Mouse (Mus musculus): Measurements from ENCODE around the gene Ttc23. TPM values are rescaled to one million over a fixed set of nuclear protein-coding genes. Genes with fewer than 3 reads are reported as not detected.
A peak's percentile ranks its signal among the peaks of the same experiment; 100 is the strongest.

The Ttc23 gene
- total RNA-seq, 4 experiments from 2014 or later = 17.8 to 24.1 (median 22.1) TPM

DNA sequence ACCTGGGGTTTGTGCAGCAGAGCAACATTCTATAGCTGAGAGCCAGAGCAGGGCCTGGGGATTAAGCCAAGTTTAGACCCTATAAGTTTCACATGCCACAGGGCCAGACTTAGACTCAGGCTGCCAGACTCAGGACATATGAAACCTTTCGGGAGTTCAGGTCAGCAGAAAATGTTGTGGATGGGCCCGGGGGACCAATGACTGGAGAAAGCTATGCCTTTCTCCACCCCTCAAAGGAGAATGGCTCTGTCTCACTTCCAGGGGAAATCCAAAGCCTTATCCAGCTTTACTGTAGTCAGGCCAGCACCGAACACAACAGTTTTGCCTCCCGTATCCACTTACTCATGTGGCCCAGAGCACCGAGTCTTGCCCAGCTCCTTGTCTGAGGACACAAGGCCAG lies 93.6 kb downstream of the Ttc23 start:
- peak; percentile 71 to 74 for DNase-seq (ENCODE audit: low spot score in 2 of 2)

DNA sequence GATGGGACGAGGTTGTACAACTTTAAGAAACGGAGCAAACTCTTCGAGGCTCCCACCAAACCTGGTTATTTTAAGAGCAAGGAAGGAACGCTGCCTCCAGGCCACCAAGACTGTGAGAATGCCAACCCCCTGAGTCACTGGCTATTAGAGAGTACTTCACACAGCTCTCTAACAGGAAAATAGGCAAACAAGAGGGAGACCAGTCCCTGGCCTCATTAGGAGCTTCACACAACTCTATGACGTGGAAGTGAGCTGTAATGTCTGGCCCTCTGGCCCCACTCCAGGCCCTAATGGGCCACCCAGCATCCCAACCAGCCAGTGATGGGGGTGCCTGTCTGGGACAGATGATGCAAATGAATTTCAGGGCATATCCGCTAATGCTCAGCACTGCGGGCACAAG lies 94.5 kb downstream of the Ttc23 start:
- peak; percentile 70 to 71 for DNase-seq (ENCODE audit: low spot score in 2 of 2)

DNA sequence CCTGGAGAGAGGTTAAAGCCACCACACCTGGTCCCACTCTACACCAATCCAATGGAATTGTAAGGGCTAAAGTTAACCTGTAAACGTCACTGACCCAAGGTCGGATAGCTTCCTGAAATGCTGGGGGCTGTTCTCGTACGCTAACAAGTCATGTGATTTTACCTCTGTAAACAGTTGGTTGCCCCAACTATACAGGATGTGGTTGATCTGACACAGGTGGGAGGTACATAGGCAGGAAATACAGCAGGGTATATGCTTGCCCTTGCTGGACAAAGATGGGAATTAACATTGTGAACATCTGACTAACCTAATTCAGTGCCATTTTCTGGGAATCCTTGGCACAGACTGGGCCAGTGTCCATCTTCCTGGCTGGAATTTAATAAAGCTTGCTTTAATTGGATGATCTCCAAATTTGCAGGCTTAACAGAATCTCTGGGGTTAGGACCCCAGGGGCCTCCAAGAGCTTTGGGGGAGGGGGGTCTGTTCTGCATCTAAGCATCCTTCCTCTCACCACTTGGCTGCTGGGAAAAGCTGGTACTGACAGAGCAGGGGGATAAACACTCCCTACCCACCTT lies 100.6 kb downstream of the Ttc23 start:
- no peak for DNase-seq (ENCODE audit: low spot score in 2 of 2)

DNA sequence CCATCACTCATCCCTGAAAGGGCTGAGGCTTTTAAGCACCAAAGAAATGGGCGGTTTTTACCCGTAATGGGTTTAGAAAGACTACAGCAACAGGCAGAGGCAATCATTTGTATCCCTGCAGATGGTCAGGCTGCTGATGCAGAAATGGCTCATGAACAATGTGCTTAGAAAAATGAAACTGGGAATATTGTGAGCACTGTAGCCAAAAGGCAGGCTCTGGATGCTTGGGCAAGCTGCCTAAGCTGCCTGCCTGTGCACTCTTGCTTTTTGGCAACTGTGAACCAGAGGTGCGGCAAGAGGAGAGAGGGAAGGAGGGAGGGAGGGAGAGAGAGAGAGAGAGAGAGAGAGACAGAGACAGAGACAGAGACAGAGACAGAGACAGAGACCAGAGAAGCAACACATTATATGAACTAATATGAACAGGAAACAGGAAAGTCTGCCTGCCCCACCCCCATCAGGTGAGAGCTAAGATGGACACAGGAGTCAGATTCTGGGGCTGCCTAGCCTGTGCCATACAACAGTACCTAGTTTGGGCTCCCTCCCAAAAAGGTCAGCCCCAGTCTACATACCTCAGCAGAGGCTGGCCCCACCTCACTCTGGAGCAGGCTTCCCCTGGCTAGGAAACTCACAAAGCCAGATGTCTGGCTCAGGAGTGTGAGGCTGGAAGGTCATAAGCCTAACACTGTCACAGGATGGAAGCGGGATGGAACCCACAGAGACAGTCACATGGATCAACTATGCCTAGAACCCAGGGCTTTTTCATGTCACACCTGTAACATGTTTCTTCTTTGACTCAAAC lies 102.4 kb downstream of the Ttc23 start:
- peak in 1 of 2 experiments; percentile 38 for DNase-seq (ENCODE audit: low spot score in 2 of 2)

DNA sequence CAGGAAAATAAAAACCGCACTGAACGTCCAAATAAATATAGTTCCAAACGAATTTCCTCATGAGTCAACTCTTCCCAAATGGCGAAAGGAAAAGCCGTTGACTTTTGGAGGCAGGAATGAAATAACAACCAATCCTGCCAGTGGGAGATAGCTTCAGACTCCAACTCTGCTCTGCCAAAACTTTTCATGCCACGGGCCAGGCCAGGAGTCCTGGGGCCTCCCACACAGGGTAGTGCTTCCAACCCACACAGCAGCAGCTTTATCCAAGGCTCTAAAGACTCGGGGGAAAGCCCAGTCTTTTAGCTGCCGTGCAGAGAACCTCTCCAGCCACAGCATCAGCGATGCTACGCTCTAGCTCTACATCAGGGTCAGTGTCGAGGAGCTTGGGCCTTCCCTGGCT lies 107.4 kb downstream of the Ttc23 start:
- peak; percentile 30 to 56 for DNase-seq (ENCODE audit: low spot score in 2 of 2)

DNA sequence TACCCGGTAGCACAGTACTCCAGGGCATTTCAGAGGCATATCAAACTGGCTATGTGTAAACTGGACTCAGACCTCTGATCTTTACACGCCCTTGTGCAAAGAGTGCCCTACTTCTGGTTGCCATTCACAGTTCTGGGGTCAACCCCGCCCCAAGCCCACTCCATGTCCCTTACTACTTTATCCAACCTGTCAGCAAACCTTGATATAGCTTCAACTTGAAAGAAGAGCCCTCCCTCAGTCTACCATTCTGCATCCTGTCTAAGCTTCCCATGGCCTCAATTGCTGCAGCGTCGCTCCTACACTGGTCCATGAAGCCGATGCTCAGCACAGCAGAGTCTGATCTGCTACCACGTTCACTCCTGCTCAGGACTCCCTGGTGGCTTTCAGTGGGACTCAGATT lies 108.2 kb downstream of the Ttc23 start:
- DNase-seq (ENCODE audit: low spot score in 2 of 2) = no peak

DNA sequence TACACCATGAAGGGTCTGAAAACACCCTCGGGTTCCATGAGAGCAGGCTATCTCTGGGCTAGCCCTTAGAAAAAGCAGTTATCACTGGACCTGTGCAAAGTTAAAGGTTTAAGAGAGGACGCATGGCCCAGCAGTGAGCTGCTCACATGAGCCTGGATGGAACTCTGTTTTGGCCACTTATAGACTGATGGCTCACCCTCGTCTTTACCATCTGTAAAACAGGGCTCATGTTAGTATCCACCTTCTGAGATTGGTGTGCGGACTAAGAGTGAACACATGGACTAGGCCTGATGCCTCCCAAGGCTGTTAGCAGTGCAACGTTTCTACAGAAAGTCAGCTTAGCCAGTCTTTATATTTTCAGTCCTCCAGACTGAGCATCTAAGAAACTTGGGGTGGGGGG lies 109.4 kb downstream of the Ttc23 start:
- DNase-seq (ENCODE audit: low spot score in 2 of 2) = no peak

DNA sequence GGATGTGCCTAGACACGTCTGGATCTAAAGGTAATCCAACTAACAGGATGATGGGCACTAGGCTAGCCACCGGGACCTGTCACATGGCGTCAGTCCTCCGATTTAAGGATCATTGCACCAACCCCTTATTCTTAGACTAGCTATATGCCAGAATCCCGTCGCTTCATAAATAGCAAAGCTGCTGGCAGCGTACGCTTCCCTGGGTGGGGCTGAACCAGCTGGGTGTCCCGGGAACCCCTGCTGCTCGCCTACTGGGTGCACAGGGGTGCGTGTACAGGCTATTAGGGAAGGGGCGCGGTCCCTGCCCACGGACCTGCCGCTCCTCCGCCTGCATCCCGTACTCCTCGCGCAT lies 111.3 kb downstream of the Ttc23 start:
- DNase-seq (ENCODE audit: low spot score in 2 of 2) = peak; percentile 63 to 74

DNA sequence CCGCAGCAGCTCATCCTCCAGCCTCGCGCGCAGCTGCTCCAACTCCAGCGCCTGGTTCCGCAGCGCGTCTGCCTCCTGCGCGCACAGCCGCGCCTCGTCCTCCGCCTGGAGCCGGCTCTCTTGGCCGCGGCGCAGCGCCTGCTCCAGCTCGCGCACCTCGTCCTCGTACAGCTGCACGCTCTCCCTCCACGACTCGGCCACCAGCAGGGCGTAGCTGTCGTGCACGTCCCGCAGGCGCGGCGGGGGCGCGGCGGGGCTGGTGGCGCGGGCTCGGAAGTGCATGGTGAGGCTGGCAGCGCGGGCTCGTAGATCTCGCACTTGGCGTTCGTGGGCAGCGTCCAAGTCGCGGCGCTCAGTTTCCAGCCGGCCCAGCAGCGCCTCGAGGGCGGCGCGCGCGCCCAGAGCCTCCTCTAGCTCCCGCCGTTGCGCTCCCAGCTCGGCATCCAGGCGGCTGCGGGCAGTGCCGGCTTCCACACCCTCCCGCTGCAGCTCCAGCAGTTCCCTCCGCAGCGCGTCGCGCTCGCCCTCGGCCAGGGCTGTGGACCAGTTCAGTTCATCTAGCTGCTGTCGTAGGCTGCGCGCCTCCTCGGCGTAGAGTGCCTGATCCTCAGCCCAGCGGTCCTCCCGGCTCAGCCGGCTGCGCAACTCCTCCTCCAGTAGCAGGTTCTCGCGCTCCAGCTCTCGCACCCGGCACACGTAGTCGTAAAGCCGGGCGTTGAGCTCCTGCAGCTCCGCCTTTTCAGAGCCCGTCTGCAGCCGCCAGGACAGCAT lies 111.8 kb downstream of the Ttc23 start:
- peak; percentile 45 to 72 for DNase-seq (ENCODE audit: low spot score in 2 of 2)

DNA sequence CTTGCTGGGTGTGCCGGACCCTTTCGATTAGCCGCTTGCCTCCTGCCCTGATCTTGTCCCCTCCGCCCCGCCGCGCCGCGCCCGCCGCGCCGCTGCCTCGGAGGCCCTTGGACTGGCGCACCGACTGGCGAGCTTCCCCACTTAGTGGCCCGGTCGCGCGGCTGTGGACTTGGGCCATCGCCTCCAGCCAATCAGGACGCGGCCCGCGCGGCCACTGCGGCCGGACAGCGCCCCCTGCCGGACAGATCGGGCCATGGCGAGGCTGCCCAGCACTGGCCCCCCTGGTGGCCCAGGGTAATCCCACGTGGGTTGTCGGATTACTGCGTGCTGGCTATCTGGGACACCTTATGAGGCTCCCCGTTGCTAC lies 112.4 kb downstream of the Ttc23 start, which contains the start of gene Synm:
TSS of gene Synm (minus strand) at position 114 of the 367 bp plus-strand sequence.
- peak; percentile 88 to 92 for DNase-seq (ENCODE audit: low spot score in 2 of 2)

DNA sequence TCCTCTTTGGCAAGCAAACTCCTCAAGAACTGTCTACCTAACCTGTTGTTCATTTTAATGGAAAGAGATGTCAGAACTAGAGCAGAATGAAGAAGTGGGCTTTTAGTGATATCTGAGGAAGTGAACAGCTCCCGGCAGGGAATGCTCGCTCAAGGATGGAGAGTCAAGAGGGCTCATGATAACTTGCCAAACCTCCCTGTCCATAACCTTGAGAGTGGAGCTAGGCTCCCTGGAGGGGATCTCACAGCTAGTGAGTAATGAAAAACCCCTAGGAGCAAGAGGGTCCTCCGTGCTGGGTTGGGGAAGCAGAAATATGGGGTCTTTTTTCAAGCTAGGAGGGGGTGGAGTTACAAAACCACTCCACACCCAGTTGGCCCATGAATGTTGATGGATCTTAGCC lies 116.4 kb downstream of the Ttc23 start:
- DNase-seq (ENCODE audit: low spot score in 2 of 2) = no peak

DNA sequence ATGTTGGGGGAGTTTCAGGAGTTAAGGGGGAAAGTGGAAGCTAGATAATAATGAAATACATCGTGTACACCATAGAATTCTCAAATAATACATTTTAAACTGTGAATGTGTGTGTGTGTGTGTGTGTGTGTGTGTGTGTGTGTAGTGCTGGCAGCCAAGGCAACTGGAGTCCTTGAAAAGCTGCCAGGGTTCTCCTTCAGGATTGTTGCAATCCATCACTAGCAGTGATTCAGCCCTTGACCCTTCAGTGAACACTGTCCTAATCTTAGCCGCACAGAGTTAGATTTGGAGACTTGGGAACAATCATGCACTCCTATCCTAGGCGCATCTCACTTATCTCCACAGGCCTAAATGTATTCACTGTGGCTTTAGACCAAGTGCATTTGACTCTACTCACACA lies 120.9 kb downstream of the Ttc23 start:
- DNase-seq (ENCODE audit: low spot score in 2 of 2) = no peak

DNA sequence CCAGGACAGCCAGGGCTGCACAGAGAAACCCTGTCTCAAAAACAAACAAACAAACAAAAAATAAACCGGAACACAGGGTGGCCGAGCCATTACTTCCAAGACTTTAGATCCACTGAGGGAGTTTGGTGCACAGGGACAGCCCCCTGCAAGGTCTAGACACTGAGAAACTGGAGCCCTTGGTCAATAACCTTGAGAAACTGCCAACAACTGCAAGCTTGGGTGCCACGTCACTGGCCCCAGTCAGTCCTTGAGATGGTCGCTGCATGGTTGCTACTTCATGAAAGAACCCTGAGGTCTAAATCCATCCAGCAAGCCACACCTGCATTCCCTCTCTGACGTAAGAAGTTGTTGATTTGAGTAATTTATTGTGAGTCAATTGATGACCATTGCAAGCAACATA lies 122.3 kb downstream of the Ttc23 start:
- DNase-seq (ENCODE audit: low spot score in 2 of 2) = no peak

DNA sequence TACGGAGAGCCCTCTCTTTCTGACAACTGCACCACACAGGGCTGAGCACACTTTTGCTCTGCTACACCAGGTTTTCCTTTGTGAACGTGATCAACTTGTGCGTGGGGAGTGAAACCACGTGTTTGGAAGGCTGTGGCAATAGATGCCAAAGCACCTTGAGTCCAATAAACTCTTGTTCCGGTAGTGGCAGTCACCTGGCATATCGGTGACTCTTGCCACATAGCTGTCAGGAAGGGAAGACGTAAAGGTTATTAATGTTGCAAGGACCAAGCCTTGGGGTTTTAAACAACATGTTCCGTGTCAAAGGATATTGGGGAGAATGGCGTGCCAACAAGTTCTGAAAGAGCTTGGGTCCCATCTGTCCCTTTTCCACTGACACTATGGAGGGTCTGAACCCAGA lies 125.0 kb downstream of the Ttc23 start:
- no peak for DNase-seq (ENCODE audit: low spot score in 2 of 2)

DNA sequence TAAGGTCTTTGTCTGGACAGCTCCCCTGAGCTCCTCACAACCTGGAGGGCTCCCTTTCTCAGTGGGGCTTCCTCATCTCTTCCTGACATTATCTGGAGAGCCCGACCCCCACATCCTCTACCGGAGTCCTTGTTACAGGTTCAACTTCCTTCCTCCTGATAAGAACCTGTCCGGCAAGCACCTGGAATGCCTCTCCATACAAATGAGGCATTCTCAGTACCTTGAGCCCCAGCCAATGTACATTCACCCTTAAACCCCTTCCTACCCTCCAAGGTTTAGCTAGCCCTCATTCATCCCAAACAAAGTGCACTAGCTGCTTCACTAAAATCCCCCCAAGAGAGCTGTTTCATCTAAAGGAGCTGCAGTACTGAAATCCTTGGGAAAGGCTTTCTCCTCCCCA lies 128.4 kb downstream of the Ttc23 start:
- DNase-seq (ENCODE audit: low spot score in 2 of 2) = no peak

DNA sequence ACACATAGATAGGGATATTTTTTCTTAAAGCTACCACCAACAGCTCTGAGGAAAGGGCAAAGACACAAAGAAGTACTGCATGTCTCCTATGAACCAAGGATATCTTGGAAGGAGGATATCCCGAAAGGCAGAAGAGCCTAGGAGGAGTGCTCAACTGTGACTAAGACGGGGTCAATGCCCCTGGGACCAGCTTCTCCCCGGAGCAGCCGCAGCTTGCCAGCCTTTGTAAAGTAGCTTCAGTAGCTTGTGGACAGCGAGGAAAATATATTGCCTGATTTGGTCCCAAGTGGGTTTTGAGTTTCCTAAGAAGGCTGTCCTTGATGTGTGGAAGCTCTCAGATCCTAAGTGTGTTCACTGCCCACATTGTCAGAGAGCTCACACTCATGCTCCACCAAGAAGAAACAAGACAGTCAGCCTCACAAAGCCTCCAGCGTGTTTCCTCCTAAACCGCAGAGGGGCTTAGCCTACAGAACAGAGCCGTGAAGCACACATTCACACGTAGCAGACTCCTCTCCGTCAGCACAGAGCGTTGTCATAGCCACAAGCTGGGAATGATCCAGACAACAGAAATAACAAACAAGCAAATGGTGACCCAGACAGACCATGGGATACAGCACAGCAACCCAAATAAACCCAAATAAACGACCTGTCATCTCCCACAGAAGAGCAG lies 129.6 kb downstream of the Ttc23 start:
- DNase-seq (ENCODE audit: low spot score in 2 of 2) = no peak

DNA sequence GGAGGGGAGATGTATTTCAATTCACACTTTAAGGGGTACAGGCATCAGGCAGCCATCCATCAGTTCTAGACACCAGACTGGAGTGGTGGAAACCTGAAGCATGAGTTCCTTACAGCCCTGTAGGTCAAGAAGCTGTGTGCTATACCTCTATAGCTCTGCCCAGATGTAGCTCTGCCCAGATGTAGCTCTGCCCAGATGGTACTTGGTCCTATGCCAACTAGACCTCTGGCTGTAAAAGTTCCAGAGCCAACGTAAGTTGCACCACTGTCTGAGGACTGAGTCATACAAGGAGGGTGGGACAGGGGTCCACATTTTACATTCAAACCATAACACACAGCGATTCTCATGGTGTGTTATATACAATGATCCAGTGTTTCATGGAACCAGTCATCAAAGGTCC lies 140.7 kb downstream of the Ttc23 start:
- DNase-seq (ENCODE audit: low spot score in 2 of 2) = no peak

DNA sequence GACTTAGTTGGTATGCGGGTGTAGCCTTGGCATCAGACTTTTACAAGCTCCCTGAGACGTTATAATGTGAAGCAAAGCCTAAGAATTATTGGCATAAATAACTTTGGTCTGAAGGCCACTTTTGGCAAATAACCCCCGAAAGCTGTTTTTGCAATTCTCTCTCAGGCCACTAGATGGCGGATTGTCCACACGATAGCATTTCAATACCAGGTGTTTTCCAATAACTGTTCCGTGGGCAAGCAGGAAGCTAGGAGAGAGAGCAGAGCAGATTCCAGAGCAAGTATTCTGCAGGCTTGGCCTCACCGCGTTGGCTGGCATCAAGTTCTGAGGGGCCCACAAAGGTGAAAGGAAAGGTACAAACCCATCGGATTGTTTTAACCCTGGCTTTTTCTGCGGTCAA lies 141.5 kb downstream of the Ttc23 start:
- DNase-seq (ENCODE audit: low spot score in 2 of 2) = peak; percentile 33 to 44

DNA sequence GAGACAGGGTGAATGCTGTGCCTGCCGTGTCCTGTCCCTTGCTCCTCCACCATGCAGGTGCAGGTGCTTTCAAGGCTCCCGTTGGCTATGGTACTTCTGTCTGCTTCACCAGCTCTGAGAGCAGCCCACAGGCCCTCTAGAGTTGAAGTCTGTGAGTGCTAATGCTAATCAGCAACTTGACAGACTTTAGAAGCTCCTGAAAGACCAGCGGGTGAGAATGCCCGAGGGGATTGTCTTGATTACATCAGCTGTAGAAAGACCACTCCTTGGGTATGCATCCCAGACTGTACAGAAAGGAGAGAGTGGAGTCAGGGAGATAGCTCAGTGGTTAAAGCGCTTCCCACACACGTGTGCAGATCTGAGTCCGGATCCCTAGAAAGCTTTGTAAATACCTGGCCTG lies 144.0 kb downstream of the Ttc23 start:
- DNase-seq (ENCODE audit: low spot score in 2 of 2) = no peak

DNA sequence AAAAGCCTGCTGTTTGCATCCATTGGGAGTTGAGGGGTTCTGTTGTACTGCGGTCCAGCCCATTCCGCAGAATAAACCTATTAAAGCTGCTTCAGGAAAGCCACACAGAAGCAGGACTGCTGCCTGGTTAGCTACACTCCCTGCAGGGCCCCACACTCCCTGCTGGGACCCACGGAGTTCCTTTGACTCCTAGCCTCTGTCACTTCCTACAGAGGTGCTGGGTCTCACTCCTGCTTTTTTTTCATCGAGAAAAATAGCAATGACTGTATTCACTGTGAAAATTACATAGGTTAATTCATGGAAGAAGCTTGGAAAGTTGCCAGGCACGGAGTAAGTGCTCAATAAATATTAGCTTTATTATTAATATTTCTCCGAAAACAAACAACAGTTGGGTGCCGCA lies 146.2 kb downstream of the Ttc23 start:
- no peak for DNase-seq (ENCODE audit: low spot score in 2 of 2)

DNA sequence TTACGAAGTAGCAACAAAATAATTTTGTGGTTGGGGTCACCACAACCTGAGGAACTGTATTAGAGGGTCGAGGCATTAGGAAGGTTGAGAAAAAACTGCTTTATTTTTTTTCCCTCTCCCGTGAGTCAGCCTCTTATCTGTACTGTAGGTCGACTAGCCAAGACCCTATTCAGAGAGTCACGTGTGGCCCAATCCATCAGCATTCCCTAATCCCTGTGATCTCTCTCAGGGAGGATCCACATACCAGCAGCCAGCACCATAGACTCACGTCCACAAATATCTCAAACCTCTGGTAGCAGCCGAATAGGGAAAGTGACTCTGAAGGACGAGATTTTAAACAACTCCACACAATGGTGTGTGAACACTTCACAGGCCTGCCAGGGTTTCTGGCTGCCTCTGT lies 149.9 kb downstream of the Ttc23 start:
- no peak for DNase-seq (ENCODE audit: low spot score in 2 of 2)

DNA sequence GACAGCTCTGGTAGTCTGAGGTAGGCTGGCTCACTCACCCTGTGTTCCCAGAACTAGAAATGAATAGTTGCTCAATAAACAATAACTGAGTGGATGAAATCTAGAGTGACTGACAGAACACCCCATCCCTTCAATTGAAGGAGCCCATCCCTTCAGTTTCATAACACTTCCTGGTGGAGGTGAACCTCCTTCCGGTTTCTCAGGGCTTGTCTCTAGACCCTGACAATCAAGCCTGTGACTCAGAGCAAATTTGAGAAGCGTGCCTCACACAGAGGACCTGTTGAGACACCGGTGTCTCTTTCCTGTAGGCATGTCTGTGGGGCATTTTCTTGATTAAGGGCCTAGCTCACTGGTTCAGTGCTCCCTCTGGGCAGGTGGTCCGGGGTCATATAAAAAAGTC lies 151.3 kb downstream of the Ttc23 start:
- no peak for DNase-seq (ENCODE audit: low spot score in 2 of 2)

Measured in gastrocnemius, adult 8-10 months (tissue).